17 mouse cellular contexts compared by ENCODE assay signal in the genomic region with DNA sequence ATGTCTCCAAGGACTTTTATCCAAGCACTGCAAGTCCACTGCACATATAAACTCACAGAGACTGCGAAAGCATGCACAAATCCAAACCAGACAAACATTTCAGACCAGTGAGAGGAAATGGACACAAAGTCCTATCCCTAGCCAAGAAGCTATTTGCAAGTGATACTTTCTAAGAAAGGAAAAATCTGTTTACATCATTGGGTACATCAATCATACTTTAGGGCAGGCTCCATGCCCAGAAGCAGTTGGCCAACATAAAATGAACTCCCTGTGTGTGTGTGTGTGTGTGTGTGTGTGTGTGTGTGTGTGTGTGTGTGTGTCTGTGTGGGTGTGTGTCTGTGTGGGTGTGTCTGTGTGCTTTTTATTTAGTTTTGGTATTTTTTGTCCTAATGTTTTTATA. TPM values are rescaled to one million over a fixed set of nuclear protein-coding genes. Genes with fewer than 3 reads are reported as not detected.
"Had no signal": no experiment of that assay in that cellular context is flagged by ENCODE, and none has a peak within 500 bp of the region (broad histone marks: within the 10 kb centered on the region; RNA-seq: fewer than 3 reads in every experiment).

No protein-coding gene starts in this region.

- ATAC-seq: liver, postnatal 0 days; midbrain, embryonic 15.5 days had no signal

- H3K4me2 ChIP-seq: limb, embryonic 12.5 days; liver, embryonic 13.5 days; midbrain, embryonic 11.5 days; midbrain, embryonic 15.5 days; neural tube, embryonic 12.5 days had no signal

- H3K9me3 ChIP-seq: limb, embryonic 12.5 days; liver, embryonic 13.5 days; megakaryocyte, embryonic 14.5 days; midbrain, embryonic 15.5 days; neural tube, embryonic 12.5 days had no signal

- H3K27me3 ChIP-seq: limb, embryonic 12.5 days; liver, embryonic 13.5 days; megakaryocyte, embryonic 14.5 days; midbrain, embryonic 15.5 days; neural tube, embryonic 12.5 days had no signal

- DNase-seq: kidney, postnatal 14 days; liver; liver, embryonic 13.5 days; liver, postnatal 0 days; thymus, postnatal 4 days had no signal

- H3K4me1 ChIP-seq: limb, embryonic 12.5 days; liver, embryonic 13.5 days; megakaryocyte, embryonic 14.5 days; midbrain, embryonic 15.5 days; neural tube, embryonic 12.5 days had no signal

- H3K4me3 ChIP-seq: left cerebral cortex, adult 2 months; limb, embryonic 12.5 days; liver, embryonic 13.5 days; megakaryocyte, embryonic 14.5 days; midbrain, embryonic 15.5 days; neural tube, embryonic 12.5 days had no signal

- H3K9ac ChIP-seq: limb, embryonic 12.5 days; liver, embryonic 13.5 days; liver, postnatal 0 days; midbrain, embryonic 15.5 days; neural tube, embryonic 12.5 days had no signal

- H3K27ac ChIP-seq: left cerebral cortex, adult 2 months; limb, embryonic 12.5 days; liver, embryonic 13.5 days; macrophage; midbrain, embryonic 15.5 days; neural tube, embryonic 12.5 days; stomach, postnatal 0 days had no signal

- H3K36me3 ChIP-seq: limb, embryonic 12.5 days; liver, embryonic 13.5 days; midbrain, embryonic 15.5 days; neural tube, embryonic 12.5 days had no signal

RNA-seq across cellular contexts. Expression of a gene that starts 2.6 kb away (rescaled TPM):
- total RNA-seq: monocyte, adult 5-6 weeks; neutrophil, adult 5-6 weeks had no signal
- polyA plus RNA-seq: kidney, embryonic 14.5 days; limb, embryonic 12.5 days; liver, embryonic 13.5 days; liver, postnatal 0 days; lung, embryonic 16.5 days; macrophage; stomach, postnatal 0 days had no signal
